Mouse (Mus musculus): ENCODE data around the gene Gse1.

Gene Gse1

DNA sequence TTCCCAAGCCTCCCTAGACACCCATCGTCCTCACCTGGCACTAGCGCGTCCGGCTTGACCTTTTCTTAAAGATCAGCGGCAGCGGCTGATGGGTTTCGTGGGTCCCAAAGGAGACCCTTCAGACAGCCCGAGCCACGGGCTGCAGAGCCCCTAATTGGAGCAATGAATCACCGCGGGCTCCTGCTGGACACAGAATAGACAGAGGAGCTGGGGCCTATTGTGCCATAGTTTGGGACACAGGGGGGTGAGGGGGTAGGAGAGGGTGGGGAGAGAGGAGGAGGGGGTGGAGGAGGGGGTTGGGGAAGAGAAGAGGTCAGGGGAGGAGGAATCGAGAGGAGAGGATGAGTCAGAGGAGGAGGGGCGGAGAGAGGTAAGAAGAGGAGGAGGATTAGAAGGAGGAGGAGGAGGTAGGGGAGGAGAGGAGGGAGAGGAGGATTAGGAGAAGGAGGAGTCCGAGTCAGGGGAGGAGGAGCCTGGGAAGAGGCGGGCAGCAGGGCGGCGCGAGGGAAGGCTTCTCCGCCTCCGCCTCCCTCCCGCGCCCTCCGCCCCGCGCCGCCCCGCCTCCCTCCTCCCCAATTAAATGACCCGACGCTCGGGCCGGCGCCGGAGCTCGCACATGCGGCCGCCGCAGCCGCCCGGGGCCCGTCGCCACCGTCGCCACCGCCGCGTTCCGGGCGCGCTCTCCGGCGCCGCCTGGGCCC, at the start of gene Gse1:
Gene Gse1, plus strand, starts transcription at position 566 of the 701 bp plus-strand sequence.
- DNase-seq (ENCODE audit: low read depth, low spot score): peak; percentile 74

DNA sequence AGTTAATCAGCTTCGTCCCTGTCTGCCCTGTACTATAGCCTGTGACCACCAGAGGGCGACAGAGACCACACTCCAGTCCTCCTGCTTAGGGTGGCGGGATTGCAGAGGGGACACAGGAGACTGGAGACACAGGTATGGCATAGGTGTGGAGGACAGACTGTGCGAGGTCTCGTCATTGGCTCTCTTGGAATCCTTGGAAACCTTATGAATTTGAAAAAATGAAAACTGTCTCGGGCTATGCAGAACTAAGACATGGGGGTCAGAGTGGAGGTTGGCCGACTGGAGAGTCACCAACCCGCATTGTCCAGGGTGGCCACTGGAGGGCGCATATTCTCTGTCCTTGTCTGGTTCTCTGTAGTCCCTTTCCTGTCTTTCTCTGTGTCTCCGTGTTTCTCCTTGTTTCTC, 49.2 kb upstream of the Gse1 start:
- peak; percentile 63 for DNase-seq (ENCODE audit: low read depth, low spot score)

DNA sequence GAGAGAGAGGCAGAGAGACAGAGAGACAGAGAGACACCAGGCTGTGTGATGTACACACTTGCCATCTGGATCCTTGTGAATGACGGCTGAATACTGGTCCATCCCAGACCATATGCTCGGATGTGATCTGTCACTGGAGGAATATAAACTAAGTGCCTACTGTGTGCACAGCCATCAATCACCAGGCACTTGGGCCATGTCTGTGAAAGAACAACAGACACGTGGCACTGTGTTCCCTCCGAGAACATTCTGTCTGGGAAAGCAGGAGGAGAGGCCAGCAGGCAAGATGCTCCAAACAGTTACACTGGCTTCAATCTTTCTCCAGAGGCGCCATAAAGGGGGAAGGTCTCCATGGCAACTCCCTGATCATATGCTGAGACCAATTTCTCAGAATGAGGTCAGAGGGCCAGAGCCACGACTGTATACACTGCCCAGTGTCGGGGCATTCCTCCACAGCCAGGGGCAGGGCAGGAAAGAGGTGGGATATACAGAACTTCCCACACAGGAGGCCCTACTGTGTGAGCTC, 47.7 kb upstream of the Gse1 start:
- no peak for DNase-seq (ENCODE audit: low read depth, low spot score)

DNA sequence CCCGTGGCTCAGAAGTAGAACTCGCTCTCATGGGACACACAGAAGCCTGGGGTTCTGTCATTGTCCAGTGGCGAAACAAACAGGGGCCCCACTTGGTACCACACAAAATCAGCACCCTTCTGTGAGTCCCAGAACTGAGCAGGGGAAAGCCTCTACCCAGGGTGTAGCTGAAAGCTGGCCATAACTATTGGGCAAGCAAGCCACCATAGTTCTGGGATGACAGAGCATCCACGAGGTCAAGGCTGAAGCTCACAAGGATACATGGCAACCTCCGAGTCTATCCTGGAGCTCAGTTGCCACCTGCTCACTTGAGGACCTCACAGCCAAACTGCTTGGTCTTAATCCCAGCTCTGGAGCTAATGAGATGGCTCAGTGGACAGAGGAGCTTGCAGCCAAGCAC, 47.0 kb upstream of the Gse1 start:
- DNase-seq (ENCODE audit: low read depth, low spot score): no peak

DNA sequence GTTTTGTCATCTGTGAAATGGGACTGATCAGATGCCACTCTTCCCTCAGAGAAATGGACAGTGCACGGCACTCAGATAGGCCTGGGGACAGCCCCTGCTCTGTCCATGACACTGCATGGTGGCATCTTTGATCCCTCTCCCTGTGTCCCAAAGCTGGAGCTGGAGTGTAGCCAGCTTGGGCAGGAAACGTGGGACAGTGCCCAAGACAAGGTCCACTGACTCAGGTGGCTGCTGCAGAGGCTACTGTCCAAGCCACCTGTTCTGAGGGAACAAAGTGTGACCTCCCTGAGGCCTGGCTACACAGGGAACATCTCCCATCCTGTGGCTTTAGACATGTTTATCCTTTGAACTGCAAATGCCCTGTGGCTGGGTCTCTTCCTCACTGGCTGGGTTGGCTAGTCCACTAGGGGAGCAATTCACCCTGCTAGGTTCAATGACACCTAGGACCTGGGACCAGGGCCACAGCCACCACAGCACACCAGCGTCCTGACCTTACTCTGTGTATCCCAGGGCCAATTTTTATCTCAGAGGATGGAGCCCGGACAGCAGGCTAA, 46.3 kb upstream of the Gse1 start:
- no peak for DNase-seq (ENCODE audit: low read depth, low spot score)

DNA sequence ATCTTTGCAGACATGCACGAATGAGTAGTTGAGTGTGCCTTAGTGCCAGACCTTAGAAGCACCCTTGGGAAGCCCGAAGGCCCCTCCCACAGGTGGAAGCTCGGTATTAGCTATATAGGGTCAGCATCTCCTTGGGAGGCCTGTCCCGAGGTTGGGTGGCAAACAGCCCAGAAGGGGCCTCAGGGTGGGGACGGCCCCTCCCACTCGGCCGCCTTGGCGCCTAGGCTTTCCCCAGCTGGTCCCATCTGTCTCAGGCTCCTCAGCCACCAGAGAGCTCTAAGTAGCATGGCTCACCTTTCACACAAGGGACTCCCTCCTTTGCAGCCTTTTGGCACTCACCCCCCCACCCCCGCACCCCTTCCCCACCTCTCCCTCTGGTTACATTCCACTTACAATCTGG, 43.9 kb upstream of the Gse1 start:
- DNase-seq (ENCODE audit: low read depth, low spot score): no peak

DNA sequence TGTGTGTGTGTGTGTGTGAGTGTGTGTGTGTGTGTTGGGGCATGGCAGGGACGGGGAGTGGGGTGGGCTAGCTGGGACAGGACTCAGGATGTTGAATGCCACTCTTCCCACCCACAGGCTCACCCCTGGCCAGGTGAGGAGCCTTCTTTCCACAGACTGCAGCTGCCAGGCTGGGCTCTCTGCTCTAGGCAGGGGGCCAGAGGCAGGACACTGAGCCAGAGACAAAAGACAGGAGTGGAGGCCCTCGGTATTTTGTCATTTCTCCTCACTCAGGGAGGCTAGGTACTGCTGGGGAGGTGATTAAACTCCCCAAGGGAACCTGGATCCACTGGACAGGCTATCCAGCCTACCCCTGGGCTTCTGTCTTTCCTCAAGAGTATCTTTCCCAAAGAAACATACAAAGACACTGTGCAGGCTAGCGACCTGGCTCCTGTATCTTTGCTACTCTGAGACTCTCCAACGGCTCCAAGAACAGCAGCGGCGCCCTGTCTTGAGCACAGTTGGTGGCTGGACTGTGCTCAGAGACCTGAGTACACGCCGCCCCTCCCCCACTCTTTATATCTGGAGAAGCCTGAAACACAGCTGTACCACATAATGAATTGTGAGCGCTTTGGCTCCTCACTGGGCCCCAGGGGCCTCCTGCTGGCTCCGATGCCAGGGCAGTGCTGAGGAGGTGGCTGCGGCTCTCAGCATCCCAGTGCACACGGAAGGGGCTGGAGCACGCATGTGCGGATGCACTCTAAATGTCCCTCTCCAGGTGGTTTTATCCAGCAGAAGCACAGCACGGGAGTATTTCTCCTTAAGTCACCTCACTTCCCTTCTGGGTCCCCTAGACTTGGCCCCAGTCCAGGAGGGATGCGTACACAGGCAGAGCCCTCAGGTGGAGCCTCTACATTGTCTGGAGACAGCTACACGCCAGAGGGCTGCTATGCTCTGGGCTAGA, 43.1 kb upstream of the Gse1 start:
- DNase-seq (ENCODE audit: low read depth, low spot score): no peak

DNA sequence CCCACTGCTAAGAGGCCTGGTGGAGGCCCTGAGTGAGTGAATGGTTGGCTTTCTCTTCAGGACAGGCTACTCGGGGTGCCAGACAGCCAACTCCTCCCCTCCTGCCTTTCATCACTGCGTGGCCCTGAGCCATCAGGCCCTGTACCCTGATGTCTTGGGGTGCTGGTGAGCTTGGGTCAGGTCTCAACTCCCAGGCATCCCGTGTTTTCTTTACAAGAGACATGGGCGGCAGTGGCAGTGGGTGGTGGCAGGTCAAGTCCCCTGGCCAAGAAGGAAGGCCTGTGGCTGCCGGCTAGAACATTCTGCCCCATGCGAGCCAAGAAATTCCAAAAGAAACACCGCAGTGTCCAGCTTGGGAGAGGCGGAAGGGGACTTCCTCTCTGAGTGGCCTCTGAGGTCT, 41.8 kb upstream of the Gse1 start:
- no peak for DNase-seq (ENCODE audit: low read depth, low spot score)

DNA sequence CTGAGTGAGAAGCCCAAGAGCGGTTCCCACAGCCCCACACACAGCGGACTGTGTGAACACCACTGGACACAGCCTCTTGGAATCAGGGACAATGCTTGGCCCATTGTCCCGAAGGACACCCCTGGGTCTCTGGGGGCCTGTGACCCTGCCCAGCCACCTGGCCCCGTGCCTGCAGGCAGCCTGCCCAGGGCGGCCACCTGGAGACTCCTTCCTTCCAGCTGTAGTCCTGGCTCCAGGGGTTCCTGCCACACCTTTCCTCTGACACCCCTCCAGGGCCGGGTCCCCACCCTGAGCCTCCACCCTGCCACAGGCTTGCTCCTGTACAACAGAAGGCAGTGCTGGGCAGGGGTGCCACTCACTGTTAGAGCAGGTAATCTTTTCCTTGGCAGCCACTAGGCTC, 39.7 kb upstream of the Gse1 start:
- no peak for DNase-seq (ENCODE audit: low read depth, low spot score)

DNA sequence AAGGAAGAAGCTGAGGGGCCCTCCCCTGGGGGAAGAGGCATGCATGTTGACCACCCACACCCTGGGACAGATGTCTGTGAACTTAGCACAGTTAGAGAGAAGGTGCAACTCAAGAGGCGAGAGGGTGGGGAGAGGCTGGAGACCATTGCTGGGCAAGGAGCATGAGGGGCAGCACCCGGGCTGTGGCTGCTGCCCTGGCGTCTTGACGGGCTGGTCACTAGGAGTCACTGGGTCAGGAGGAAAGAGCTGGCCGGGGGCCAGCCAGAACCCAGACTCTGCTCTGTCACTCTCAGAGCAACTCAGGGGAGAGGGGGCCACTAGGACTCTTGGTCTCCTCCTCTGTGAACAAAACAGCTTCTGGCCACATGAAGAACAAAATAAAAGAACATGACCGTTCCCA, 38.8 kb upstream of the Gse1 start:
- no peak for DNase-seq (ENCODE audit: low read depth, low spot score)

DNA sequence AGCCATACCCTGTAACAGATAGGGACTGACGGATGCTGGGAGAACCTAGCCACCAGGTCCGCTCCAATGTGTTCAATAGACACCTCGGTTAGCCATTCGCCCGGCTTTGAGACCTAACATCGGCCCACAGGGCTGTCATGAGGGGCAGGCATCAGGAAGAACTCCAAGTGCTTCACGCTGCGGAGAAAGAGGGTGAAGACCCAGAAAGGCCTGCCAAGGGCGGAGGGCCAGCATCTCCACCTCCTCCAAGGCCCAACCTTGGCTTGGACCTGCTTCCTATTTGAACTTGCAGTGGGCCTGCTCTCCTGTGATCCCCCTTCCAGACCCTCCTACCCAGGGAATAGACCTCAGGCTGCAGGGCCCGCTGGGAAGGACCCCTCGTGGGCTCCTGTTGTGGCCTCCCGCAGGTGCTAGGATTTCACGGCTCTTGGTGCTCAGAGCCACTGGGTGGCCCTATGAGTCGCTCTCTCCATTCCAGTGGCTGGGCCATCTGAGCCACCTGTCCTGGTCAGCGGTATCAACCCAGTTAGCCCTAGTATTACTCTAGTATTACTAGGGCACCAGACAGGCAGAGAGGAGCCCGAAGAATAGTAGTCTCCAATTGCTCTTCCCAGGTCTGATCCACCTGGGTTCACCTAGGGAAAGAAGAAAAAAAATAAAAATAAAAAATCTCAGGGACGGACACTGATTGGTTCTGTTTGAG, 38.0 kb upstream of the Gse1 start:
- no peak for DNase-seq (ENCODE audit: low read depth, low spot score)

DNA sequence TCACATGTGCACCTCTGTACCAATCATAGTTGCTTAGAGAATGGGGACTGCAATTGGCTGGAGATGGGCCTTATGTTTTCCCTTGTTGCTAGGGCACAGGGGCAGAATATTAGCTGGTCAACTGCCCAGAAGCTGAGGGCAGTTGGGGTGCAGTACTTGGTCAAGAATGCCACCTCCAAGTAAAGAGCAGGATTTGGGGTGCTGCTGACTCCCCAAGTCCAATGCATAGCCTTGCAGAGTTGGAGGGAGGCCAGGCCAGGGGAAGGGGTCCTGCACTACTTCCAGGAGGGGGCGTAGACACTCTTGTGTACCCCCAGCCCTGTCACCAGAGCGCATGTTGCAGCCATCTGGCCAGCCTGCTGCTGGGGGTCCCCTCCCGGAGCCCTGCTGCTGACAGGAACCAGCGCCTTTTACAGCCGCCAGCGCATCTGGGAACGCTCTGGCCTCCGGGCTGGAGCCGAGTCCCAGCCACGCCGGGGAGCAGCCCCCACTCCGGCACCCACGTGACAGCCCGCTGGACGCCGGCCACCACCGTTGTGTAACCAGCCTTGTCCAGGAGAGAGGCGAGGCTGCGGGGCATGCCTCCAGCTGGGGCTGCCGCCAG, 37.3 kb upstream of the Gse1 start:
- DNase-seq (ENCODE audit: low read depth, low spot score): peak; percentile 50

DNA sequence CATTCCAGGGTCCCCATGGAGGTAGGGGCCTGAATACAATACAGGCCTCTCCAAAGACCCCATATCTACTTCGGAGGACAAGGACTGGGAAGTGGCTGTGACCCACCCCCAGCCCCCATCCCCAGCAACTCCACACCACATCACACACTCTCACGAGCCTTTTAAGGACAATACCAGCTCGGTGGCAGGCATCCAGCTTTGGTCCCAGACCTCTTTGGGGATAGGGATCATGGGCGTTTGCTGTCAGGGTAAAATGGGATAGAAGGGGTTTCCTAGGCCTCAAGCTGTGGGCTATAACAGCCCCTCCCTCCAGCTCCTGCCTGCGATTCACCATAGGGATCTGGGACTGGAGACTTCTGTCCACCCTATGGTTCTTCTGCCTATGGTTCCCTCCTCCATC, 36.6 kb upstream of the Gse1 start:
- DNase-seq (ENCODE audit: low read depth, low spot score): no peak

DNA sequence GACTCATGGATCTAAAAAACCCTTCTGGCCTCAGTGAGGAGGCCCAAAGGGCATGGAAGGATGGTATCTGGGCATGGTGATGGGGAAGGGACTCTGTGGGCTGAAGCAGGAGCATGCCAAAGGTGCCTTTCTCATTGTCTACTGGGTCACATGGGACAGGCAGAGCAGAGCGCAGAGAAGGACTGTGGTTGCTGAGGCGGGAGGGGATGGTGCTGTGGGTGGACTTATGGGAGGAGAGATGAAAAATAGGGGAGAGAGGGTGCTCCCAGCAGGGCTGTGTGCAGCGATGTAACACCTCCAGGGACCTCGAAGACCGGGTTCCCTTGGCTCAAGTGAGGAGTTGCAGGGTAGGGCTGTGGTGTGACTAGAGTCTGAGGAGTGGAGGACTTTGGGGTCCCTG, 36.1 kb upstream of the Gse1 start:
- no peak for DNase-seq (ENCODE audit: low read depth, low spot score)

DNA sequence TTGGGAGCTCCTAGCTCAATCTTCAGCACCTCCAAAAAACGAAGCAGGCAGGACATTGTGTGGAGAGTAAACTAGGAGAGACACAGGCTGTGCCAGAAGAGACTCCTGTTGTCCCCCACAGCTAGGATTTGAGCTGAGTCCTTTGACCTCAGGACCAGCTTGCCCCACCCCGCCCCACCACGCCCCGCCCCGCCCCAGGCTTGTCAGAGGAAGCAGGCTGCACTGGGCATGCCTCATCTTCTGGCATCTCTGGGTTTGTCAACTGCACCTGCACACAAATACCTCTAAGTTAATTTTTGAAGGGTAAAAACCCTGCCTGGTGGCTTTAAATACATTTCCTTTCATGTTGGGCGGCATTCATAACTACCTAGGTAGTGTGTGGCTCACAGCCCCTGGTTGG, 26.9 kb upstream of the Gse1 start:
- DNase-seq (ENCODE audit: low read depth, low spot score): no peak

DNA sequence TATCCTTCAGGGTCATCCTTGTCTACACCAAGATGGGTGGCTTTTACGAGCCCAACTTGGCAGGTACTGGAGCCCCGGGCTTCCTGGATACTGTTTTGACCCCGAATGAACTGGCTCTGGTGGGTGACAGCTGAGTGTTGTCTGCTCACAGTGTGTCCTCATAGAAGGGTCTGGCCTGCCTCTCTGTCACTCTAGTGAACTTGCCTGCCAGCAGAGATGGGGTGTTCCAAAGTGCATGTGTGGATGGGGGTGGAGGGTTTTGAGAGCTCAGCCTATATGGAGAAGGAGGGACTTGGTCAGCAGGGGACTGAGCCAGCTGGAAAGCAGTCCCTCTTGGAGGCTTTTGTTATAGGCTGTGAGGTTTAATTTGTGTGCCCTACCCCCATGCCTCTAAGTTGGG, 25.7 kb upstream of the Gse1 start:
- no peak for DNase-seq (ENCODE audit: low read depth, low spot score)

DNA sequence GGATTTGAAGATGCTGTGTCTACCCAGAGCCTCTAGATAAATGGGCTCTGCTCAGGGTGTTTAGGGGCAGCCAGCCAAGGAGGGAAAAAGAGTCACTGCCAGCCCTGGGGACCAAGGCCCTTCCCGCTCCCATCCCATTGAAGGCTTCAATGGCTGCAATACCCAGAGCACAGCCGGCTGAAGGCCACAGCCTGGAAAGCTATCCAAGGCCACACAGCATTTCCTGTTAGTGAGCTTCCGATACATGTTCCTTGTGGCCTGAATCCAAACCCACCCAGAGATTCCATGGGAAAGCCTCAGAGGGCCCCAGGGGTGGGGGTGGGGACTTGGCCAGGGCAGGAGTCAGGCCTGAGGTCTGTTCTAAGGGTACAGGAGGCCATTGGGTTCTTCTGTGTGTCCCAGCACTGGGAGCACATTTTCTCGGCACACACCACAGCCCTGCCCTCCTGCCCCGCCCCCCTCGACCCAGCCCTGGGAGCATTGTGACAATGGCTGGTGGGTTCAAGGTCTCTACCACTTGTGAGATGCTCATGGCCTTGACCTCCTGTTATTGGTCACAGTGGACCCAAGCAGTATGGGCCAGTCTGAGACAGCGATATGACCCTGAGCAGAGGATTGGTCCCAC, 23.4 kb upstream of the Gse1 start:
- DNase-seq (ENCODE audit: low read depth, low spot score): no peak

DNA sequence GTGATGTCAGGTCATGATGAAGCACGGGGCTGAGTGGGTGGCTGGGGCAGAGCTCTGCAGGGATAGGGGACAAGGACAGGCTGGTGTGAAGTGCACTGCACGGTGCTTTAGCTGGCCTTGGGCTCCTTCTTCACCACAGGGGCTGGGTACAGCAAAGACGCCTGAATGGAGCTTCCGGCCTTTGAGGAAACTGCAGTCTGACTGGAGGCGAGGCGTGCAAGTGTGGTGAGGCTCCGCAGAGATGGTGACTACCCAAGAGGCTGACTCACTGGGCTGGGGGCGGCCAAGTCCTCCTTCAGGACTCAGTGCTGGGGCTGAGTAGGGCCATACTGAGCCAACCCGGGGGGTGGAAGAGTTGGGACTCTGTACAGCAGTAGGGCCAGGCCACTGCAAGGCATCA, 22.3 kb upstream of the Gse1 start:
- DNase-seq (ENCODE audit: low read depth, low spot score): no peak

DNA sequence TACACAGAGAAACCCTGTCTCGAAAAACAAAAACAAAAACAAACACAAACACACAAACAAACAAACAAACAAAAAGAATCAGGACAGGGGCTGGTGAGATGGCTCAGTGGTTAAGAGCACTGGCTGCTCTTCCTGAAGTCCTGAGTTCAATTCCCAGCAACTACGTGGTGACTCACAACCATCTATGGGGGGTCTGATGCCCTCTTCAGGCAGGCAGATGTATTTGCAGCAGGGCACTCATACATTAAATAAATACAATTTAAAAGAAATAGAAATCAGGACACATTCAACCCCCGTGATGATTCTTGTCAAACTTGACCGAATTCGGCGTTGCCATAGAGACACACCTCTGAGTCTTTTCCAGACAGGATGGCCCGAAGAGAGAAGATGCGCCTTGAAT, 20.9 kb upstream of the Gse1 start:
- DNase-seq (ENCODE audit: low read depth, low spot score): no peak

DNA sequence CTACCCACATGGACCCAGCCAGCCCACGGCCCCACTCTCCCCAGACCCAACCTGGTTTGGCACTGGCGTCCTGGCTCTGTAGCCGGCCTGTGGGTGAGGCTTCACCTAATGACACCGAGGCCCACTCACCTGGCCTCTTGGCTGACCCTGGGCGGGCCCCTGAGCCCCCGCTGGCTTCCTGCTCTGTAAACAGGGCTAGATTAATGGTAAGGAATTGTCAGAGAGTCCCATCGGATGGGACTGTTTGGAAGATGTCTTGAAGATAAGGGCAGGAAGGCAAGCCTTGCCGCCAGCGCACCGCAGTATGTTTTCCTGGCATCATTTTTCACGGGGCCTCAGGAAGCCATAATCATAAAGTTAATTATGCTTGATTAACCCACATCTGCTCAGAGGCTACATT, 20.1 kb upstream of the Gse1 start:
- no peak for DNase-seq (ENCODE audit: low read depth, low spot score)

DNA sequence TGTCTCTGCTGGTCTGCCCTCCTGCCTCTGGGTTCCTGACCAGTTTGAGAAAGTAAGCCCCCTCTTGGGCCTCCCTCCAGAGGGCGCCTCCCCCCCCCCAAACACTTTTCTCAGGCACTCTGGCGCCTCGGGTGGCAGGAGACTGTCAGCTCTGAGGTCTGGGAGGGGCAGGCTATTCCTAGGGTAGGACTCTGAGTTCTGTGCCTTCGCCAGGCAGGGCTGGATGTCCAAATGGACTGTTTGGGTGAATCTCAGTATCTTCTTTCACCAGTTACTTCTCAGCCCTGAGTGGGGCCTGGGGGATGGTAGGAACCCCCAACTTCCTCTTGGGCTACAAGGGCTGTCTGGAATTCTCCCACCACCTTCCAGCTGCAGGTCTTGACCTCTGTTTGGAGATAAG, 16.9 kb upstream of the Gse1 start:
- no peak for DNase-seq (ENCODE audit: low read depth, low spot score)

All from telencephalon, adult 2 months (tissue).